Mouse (Mus musculus): Measurements from ENCODE around the gene Tyw5. TPM values are rescaled to one million over a fixed set of nuclear protein-coding genes. Genes with fewer than 3 reads are reported as not detected.

Gene Tyw5
- polyA plus RNA-seq, 1 experiment from 2014 or later, result 28.7 TPM

GRCm38 (mm10) chr1:57428368-57429308 is 21.7 kb upstream of the Tyw5 start:
- H3K9ac ChIP-seq (ENCODE audit: low read depth, low read length), result peak overlapping the region; percentile 32; the same call in 1 of the 2 replicates
- peak overlapping the region; percentile 24 for H3K4me3 ChIP-seq (ENCODE audit: low read length)
- no peaks in the 10 kb centered on the region; the same call in 1 of the 2 replicates for H3K27me3 ChIP-seq (replicated peaks; ENCODE audit: control insufficient read depth, insufficient read depth, low read length)
- no peaks in the 10 kb centered on the region for H3K9me3 ChIP-seq (ENCODE audit: control insufficient read depth, low read length)
- H3K27ac ChIP-seq (ENCODE audit: low read depth, low read length), result peak overlapping the region; percentile 9; the same call in 1 of the 2 replicates
- H3K36me3 ChIP-seq (ENCODE audit: control insufficient read depth, insufficient read depth, low read length), result no peaks in the 10 kb centered on the region
- WGBS, result 38% methylated on average over 16 of the region's 16 CpGs
- ATAC-seq, result peak; percentile 90
- peak overlapping the region; percentile 51 for H3K4me2 ChIP-seq (ENCODE audit: low read length)
- peaks cover 2% of the 10 kb centered on the region; the same call in 1 of the 2 replicates for H3K4me1 ChIP-seq (ENCODE audit: control insufficient read depth, insufficient read depth, low read depth, low read length)

- Histone ChIP-seq H3K4me3 (ENCODE audit: low read length) (no peak overlapping the region), H3K27me3 (replicated peaks; ENCODE audit: control insufficient read depth, insufficient read depth, low read length) (no peaks in the 10 kb centered on the region), H3K27ac (ENCODE audit: low read depth, low read length) (no peak overlapping the region), H3K4me2 (ENCODE audit: low read length) (no peak overlapping the region), H3K4me1 (ENCODE audit: control insufficient read depth, insufficient read depth, low read depth, low read length) (no peaks in the 10 kb centered on the region), H3K36me3 (ENCODE audit: control insufficient read depth, insufficient read depth, low read length) (no peaks in the 10 kb centered on the region), H3K9ac (ENCODE audit: low read depth, low read length) (no peak overlapping the region), H3K9me3 (ENCODE audit: control insufficient read depth, low read length) (no peaks in the 10 kb centered on the region)
- ATAC-seq, result peak; percentile 83
- WGBS, result 0% methylated on average over 1 of the region's 1 CpGs
These were observed 16.8 kb upstream of the Tyw5 start for GRCm38 (mm10) chr1:57423696-57424095.

GRCm38 (mm10) chr1:57413397-57413796 is 6.5 kb upstream of the Tyw5 start:
- peaks cover 9% of the 10 kb centered on the region for H3K4me1 ChIP-seq (ENCODE audit: control insufficient read depth, insufficient read depth, low read depth, low read length)
- no peak overlapping the region for H3K9ac ChIP-seq (ENCODE audit: low read depth, low read length)
- peaks cover 19% of the 10 kb centered on the region for H3K36me3 ChIP-seq (ENCODE audit: control insufficient read depth, insufficient read depth, low read length)
- no peak for ATAC-seq
- H3K4me3 ChIP-seq (ENCODE audit: low read length), result no peak overlapping the region
- no peaks in the 10 kb centered on the region for H3K9me3 ChIP-seq (ENCODE audit: control insufficient read depth, low read length)
- no peaks in the 10 kb centered on the region for H3K27me3 ChIP-seq (replicated peaks; ENCODE audit: control insufficient read depth, insufficient read depth, low read length)
- no peak overlapping the region for H3K27ac ChIP-seq (ENCODE audit: low read depth, low read length)
- H3K4me2 ChIP-seq (ENCODE audit: low read length), result no peak overlapping the region
- 90% methylated on average over 2 of the region's 2 CpGs for WGBS

- Histone ChIP-seq H3K4me2 (ENCODE audit: low read length) (peak overlapping the region; percentile 15), H3K4me3 (ENCODE audit: low read length) (no peak overlapping the region), H3K27ac (ENCODE audit: low read depth, low read length) (no peak overlapping the region), H3K27me3 (replicated peaks; ENCODE audit: control insufficient read depth, insufficient read depth, low read length) (no peaks in the 10 kb centered on the region), H3K4me1 (ENCODE audit: control insufficient read depth, insufficient read depth, low read depth, low read length) (peaks cover 28% of the 10 kb centered on the region), H3K9ac (ENCODE audit: low read depth, low read length) (no peak overlapping the region), H3K9me3 (ENCODE audit: control insufficient read depth, low read length) (no peaks in the 10 kb centered on the region), H3K36me3 (ENCODE audit: control insufficient read depth, insufficient read depth, low read length) (peaks cover 11% of the 10 kb centered on the region)
- ATAC-seq, result no peak
- 89% methylated on average over 2 of the region's 2 CpGs for WGBS
These were observed 2.1 kb upstream of the Tyw5 start for GRCm38 (mm10) chr1:57408994-57409393.

- Histone ChIP-seq H3K27ac (ENCODE audit: low read depth, low read length) (no peak overlapping the region), H3K4me3 (ENCODE audit: low read length) (no peak overlapping the region), H3K4me1 (ENCODE audit: control insufficient read depth, insufficient read depth, low read depth, low read length) (peaks cover 8% of the 10 kb centered on the region), H3K27me3 (replicated peaks; ENCODE audit: control insufficient read depth, insufficient read depth, low read length) (no peaks in the 10 kb centered on the region), H3K36me3 (ENCODE audit: control insufficient read depth, insufficient read depth, low read length) (peaks cover 5% of the 10 kb centered on the region), H3K9ac (ENCODE audit: low read depth, low read length) (no peak overlapping the region), H3K9me3 (ENCODE audit: control insufficient read depth, low read length) (no peaks in the 10 kb centered on the region), H3K4me2 (ENCODE audit: low read length) (no peak overlapping the region)
- no peak for ATAC-seq
- WGBS, result 91% methylated on average over 5 of the region's 5 CpGs
These were observed 4.8 kb downstream of the Tyw5 start for GRCm38 (mm10) chr1:57402116-57402515.

- no peak for ATAC-seq
- Histone ChIP-seq H3K4me3 (ENCODE audit: low read length) (no peak overlapping the region), H3K4me2 (ENCODE audit: low read length) (no peak overlapping the region), H3K27me3 (replicated peaks; ENCODE audit: control insufficient read depth, insufficient read depth, low read length) (no peaks in the 10 kb centered on the region), H3K36me3 (ENCODE audit: control insufficient read depth, insufficient read depth, low read length) (peaks cover 12% of the 10 kb centered on the region), H3K9ac (ENCODE audit: low read depth, low read length) (no peak overlapping the region), H3K4me1 (ENCODE audit: control insufficient read depth, insufficient read depth, low read depth, low read length) (peaks cover 7% of the 10 kb centered on the region), H3K27ac (ENCODE audit: low read depth, low read length) (no peak overlapping the region), H3K9me3 (ENCODE audit: control insufficient read depth, low read length) (no peaks in the 10 kb centered on the region)
- WGBS, result 92% methylated on average over 2 of the region's 2 CpGs
These were observed 6.0 kb downstream of the Tyw5 start for GRCm38 (mm10) chr1:57400877-57401276.

GRCm38 (mm10) chr1:57400321-57400720 is 6.6 kb downstream of the Tyw5 start:
- Histone ChIP-seq H3K9ac (ENCODE audit: low read depth, low read length) (no peak overlapping the region), H3K4me3 (ENCODE audit: low read length) (no peak overlapping the region), H3K27me3 (replicated peaks; ENCODE audit: control insufficient read depth, insufficient read depth, low read length) (no peaks in the 10 kb centered on the region), H3K4me1 (ENCODE audit: control insufficient read depth, insufficient read depth, low read depth, low read length) (peaks cover 3% of the 10 kb centered on the region), H3K36me3 (ENCODE audit: control insufficient read depth, insufficient read depth, low read length) (peaks cover 12% of the 10 kb centered on the region), H3K9me3 (ENCODE audit: control insufficient read depth, low read length) (no peaks in the 10 kb centered on the region), H3K27ac (ENCODE audit: low read depth, low read length) (no peak overlapping the region), H3K4me2 (ENCODE audit: low read length) (no peak overlapping the region)
- WGBS, result 79% methylated on average over 2 of the region's 2 CpGs
- no peak for ATAC-seq

- Histone ChIP-seq H3K27me3 (replicated peaks; ENCODE audit: control insufficient read depth, insufficient read depth, low read length) (no peaks in the 10 kb centered on the region), H3K4me2 (ENCODE audit: low read length) (no peak overlapping the region), H3K4me3 (ENCODE audit: low read length) (no peak overlapping the region), H3K9ac (ENCODE audit: low read depth, low read length) (no peak overlapping the region), H3K36me3 (ENCODE audit: control insufficient read depth, insufficient read depth, low read length) (peaks cover 16% of the 10 kb centered on the region), H3K4me1 (ENCODE audit: control insufficient read depth, insufficient read depth, low read depth, low read length) (no peaks in the 10 kb centered on the region), H3K27ac (ENCODE audit: low read depth, low read length) (no peak overlapping the region), H3K9me3 (ENCODE audit: control insufficient read depth, low read length) (no peaks in the 10 kb centered on the region)
- ATAC-seq, result no peak
- 63% methylated on average over 3 of the region's 3 CpGs for WGBS
These were observed 12.8 kb downstream of the Tyw5 start for GRCm38 (mm10) chr1:57394051-57394450.

- Histone ChIP-seq H3K4me3 (ENCODE audit: low read length) (no peak overlapping the region), H3K9ac (ENCODE audit: low read depth, low read length) (no peak overlapping the region), H3K4me1 (ENCODE audit: control insufficient read depth, insufficient read depth, low read depth, low read length) (no peaks in the 10 kb centered on the region), H3K4me2 (ENCODE audit: low read length) (no peak overlapping the region), H3K36me3 (ENCODE audit: control insufficient read depth, insufficient read depth, low read length) (peaks cover 19% of the 10 kb centered on the region), H3K27me3 (replicated peaks; ENCODE audit: control insufficient read depth, insufficient read depth, low read length) (no peaks in the 10 kb centered on the region), H3K9me3 (ENCODE audit: control insufficient read depth, low read length) (no peaks in the 10 kb centered on the region), H3K27ac (ENCODE audit: low read depth, low read length) (no peak overlapping the region)
- ATAC-seq, result no peak
- WGBS, result 75% methylated on average over 4 of the region's 4 CpGs
These were observed 14.5 kb downstream of the Tyw5 start for GRCm38 (mm10) chr1:57392417-57392816.

All from hindbrain, embryonic 16.5 days (tissue).